Mouse (Mus musculus): ENCODE data around the gene Tmem151b. TPM values are rescaled to one million over a fixed set of nuclear protein-coding genes. Genes with fewer than 3 reads are reported as not detected.
A peak's percentile ranks its signal among the peaks of the same experiment; 100 is the strongest.

Tmem151b gene
- polyA plus RNA-seq, 1 experiment from 2014 or later, result 29.3 TPM

DNA sequence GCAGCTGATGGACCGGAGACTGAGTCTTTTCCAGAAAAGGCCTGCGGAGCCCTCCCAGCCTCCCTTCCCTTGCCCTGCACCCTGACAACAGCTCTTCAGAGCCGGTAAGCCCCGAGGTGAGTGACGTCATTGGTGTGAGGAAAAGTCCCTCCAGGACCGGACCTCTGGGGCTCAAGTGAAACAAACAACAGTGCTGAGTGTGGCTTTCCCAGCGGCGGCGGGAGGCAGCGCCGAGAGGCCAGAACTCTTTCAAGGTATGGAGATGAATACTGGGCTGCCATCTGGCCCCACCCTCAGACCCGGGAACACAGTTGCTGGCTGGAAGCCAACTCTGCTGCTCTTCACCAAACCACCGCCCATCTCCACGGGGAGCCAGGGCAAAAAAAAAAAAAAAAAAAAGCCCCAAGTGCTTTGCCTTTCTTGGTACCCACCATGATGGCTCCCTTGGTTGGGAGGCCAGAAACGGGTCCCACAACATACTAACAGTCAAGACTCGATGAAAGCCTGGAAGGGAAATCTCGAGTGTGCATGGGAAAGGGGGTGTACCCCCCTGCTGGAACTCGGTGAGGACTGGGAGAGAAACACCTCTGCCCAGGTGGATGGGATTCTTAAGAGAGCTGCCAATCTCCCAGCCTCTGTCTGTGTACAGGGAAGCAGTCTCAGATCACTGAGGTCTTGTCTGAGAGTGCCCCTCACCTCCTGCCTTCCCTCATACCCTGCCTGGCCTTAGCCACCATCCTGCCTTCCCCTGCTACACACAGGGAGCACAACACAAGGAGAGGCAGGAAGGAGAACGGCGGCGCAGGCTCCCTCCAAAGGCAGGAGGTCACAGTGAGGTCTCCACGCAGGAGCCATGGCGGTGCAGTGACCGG is 5.2 kb downstream of the Tmem151b start:
- Histone ChIP-seq H3K4me1 (ENCODE audit: control insufficient read depth, insufficient read depth, low read depth, low read length) (peaks cover 27% of the 10 kb centered on the region), H3K9me3 (ENCODE audit: control insufficient read depth, low read length) (no peaks in the 10 kb centered on the region), H3K4me3 (ENCODE audit: low read length) (no peak overlapping the region), H3K9ac (ENCODE audit: low read depth, low read length) (no peak overlapping the region), H3K36me3 (ENCODE audit: control insufficient read depth, insufficient read depth, low read length) (peaks cover 6% of the 10 kb centered on the region; the same call in 1 of the 2 replicates), H3K27ac (ENCODE audit: low read depth, low read length) (no peak overlapping the region; the same call in 1 of the 2 replicates), H3K4me2 (ENCODE audit: low read length) (no peak overlapping the region; the same call in 1 of the 2 replicates), H3K27me3 (replicated peaks; ENCODE audit: control insufficient read depth, insufficient read depth, low read length) (peaks cover 6% of the 10 kb centered on the region; the same call in 1 of the 2 replicates)
- ATAC-seq, result no peak
- 10% methylated on average over 24 of the region's 24 CpGs for WGBS

DNA sequence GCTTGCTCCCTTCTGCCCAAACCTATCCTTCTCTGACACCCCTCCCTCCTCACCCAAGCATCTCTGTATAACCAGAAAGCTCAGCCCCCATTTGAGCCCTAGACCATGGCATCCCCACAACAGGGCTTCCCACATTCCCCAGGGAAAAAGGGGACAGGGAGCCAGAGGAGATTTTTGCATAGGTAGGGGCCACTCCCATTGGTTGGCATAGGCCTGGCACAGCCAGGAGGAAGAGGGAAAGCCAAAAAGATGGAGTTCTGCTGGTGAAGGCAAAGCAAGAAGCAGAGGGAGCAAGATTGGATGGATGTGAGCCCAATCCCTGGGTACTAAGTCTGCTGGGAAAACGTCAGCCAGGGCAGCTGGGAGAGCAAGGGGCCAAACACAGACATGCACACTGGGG is 6.4 kb downstream of the Tmem151b start:
- H3K4me3 ChIP-seq (ENCODE audit: low read length), result no peak overlapping the region
- peaks cover 6% of the 10 kb centered on the region; the same call in 1 of the 2 replicates for H3K27me3 ChIP-seq (replicated peaks; ENCODE audit: control insufficient read depth, insufficient read depth, low read length)
- no peak overlapping the region for H3K27ac ChIP-seq (ENCODE audit: low read depth, low read length)
- H3K36me3 ChIP-seq (ENCODE audit: control insufficient read depth, insufficient read depth, low read length), result peaks cover 6% of the 10 kb centered on the region; the same call in 1 of the 2 replicates
- H3K9me3 ChIP-seq (ENCODE audit: control insufficient read depth, low read length), result no peaks in the 10 kb centered on the region
- WGBS, result 44% methylated on average over 1 of the region's 1 CpGs
- H3K4me2 ChIP-seq (ENCODE audit: low read length), result no peak overlapping the region
- H3K9ac ChIP-seq (ENCODE audit: low read depth, low read length), result no peak overlapping the region
- H3K4me1 ChIP-seq (ENCODE audit: control insufficient read depth, insufficient read depth, low read depth, low read length), result peaks cover 27% of the 10 kb centered on the region
- ATAC-seq, result no peak

DNA sequence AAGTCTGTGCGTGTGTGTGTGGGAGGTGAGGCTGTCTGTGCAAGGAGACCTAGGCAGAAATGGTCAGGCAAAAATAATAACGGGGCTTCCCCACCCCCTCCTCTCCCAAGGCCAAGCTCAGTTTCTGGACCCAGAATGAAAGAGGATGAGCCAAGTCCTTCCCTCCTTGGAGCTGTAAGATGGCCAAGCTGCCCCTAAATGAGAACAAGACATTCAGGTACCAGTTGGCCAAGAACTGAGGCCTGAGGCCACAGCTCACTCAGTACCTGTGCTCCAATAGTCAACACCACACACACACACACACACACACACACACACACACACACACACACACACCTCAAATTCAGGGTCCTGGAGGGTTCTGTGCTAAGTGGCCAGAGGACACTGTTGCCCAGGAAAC is 6.8 kb downstream of the Tmem151b start:
- Histone ChIP-seq H3K27me3 (replicated peaks; ENCODE audit: control insufficient read depth, insufficient read depth, low read length) (peaks cover 6% of the 10 kb centered on the region; the same call in 1 of the 2 replicates), H3K36me3 (ENCODE audit: control insufficient read depth, insufficient read depth, low read length) (peaks cover 6% of the 10 kb centered on the region; the same call in 1 of the 2 replicates), H3K9ac (ENCODE audit: low read depth, low read length) (no peak overlapping the region), H3K4me3 (ENCODE audit: low read length) (no peak overlapping the region), H3K9me3 (ENCODE audit: control insufficient read depth, low read length) (no peaks in the 10 kb centered on the region), H3K4me1 (ENCODE audit: control insufficient read depth, insufficient read depth, low read depth, low read length) (peaks cover 23% of the 10 kb centered on the region), H3K4me2 (ENCODE audit: low read length) (no peak overlapping the region), H3K27ac (ENCODE audit: low read depth, low read length) (no peak overlapping the region)
- no peak for ATAC-seq
- WGBS, result 73% methylated on average over 2 of the region's 2 CpGs

DNA sequence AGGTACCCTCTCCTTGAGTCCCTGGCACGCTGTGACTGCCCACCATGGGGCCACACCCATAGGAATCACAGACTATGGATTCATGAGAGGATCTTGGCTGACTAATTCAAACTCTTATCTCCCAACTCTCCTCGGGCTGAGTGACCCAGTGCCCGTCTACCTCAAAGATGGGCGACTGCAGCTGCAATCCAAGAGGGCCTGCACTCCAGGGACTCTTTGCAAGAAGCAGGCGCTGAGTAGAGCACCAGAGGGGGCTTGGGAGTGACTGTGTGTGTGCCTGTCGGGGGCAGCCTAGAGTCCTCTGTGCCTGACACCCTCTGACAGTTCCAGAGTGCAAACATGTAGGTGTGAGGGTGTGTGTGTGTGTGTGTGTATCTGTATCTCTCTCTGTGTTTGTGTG is 7.3 kb downstream of the Tmem151b start:
- ATAC-seq, result no peak
- Histone ChIP-seq H3K4me1 (ENCODE audit: control insufficient read depth, insufficient read depth, low read depth, low read length) (peaks cover 20% of the 10 kb centered on the region), H3K4me3 (ENCODE audit: low read length) (no peak overlapping the region), H3K27me3 (replicated peaks; ENCODE audit: control insufficient read depth, insufficient read depth, low read length) (peaks cover 6% of the 10 kb centered on the region; the same call in 1 of the 2 replicates), H3K4me2 (ENCODE audit: low read length) (no peak overlapping the region), H3K36me3 (ENCODE audit: control insufficient read depth, insufficient read depth, low read length) (peaks cover 6% of the 10 kb centered on the region; the same call in 1 of the 2 replicates), H3K9me3 (ENCODE audit: control insufficient read depth, low read length) (no peaks in the 10 kb centered on the region), H3K9ac (ENCODE audit: low read depth, low read length) (no peak overlapping the region), H3K27ac (ENCODE audit: low read depth, low read length) (no peak overlapping the region)
- 37% methylated on average over 6 of the region's 6 CpGs for WGBS

DNA sequence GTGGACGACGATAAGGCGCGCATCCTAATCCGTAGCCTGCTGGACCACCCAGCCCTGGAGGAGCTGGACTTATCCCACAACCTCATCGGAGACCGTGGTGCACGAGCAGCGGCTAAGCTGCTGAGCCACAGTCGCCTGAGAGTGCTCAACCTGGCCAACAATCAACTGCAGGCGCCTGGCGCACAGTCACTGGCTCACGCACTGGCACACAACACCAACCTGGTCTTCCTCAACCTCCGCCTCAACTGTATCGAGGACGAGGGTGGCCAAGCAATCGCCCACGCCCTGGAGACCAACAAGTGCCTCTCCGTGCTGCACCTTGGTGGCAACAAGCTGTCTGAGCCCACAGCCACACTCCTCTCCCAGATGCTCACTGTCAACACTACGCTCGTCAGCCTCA is 9.8 kb downstream of the Tmem151b start:
- Histone ChIP-seq H3K4me3 (ENCODE audit: low read length) (no peak overlapping the region), H3K4me1 (ENCODE audit: control insufficient read depth, insufficient read depth, low read depth, low read length) (peaks cover 8% of the 10 kb centered on the region), H3K9me3 (ENCODE audit: control insufficient read depth, low read length) (no peaks in the 10 kb centered on the region), H3K4me2 (ENCODE audit: low read length) (no peak overlapping the region), H3K27me3 (replicated peaks; ENCODE audit: control insufficient read depth, insufficient read depth, low read length) (peaks cover 9% of the 10 kb centered on the region), H3K36me3 (ENCODE audit: control insufficient read depth, insufficient read depth, low read length) (no peaks in the 10 kb centered on the region), H3K9ac (ENCODE audit: low read depth, low read length) (no peak overlapping the region), H3K27ac (ENCODE audit: low read depth, low read length) (no peak overlapping the region)
- WGBS, result 82% methylated on average over 21 of the region's 21 CpGs
- ATAC-seq, result no peak

DNA sequence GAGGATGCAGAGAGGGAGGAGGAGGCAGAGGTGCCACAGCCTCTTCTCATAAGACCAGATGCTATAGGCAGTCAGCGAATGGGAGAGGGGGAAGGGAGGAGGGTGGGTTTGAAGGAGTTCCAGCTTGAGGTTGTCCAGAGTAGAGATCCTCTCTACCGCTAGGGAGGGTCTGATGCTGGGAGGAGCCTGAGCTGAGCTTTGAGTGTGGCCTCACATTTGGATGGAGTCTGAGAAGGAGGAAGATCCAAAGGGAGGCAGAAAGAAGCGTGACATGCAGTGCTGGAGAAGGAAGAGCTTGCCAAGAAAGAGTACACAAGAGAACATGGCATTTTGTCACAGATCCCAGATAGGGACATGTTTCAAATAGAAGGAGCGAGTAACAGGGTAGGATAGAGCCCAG is 11.1 kb downstream of the Tmem151b start:
- no peak overlapping the region for H3K27ac ChIP-seq (ENCODE audit: low read depth, low read length)
- H3K27me3 ChIP-seq (replicated peaks; ENCODE audit: control insufficient read depth, insufficient read depth, low read length), result peaks cover 9% of the 10 kb centered on the region
- H3K4me3 ChIP-seq (ENCODE audit: low read length), result no peak overlapping the region
- no peak for ATAC-seq
- peaks cover 4% of the 10 kb centered on the region; the same call in 1 of the 2 replicates for H3K4me1 ChIP-seq (ENCODE audit: control insufficient read depth, insufficient read depth, low read depth, low read length)
- 64% methylated on average over 4 of the region's 4 CpGs for WGBS
- H3K4me2 ChIP-seq (ENCODE audit: low read length), result no peak overlapping the region
- no peaks in the 10 kb centered on the region for H3K9me3 ChIP-seq (ENCODE audit: control insufficient read depth, low read length)
- H3K36me3 ChIP-seq (ENCODE audit: control insufficient read depth, insufficient read depth, low read length), result no peaks in the 10 kb centered on the region
- no peak overlapping the region for H3K9ac ChIP-seq (ENCODE audit: low read depth, low read length)

DNA sequence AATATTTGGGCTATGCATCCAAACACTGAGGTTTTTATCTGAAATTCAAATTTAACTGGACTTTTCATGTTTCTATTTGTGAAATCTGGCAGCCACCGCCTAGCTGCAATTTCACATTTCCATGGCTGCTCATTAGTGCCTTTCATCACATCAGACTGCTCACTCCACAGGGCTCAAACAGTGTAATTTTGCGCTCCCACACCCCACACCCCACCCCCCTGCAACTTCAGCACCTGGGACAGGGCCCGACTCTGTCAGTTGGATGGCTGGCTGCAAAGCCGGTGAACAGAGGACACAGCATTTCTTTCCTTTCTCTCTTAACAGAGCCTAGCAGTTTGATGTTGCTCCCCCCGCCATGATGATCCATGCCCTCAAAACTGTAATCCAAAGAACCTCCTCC is 13.2 kb downstream of the Tmem151b start:
- no peak overlapping the region for H3K9ac ChIP-seq (ENCODE audit: low read depth, low read length)
- no peaks in the 10 kb centered on the region for H3K36me3 ChIP-seq (ENCODE audit: control insufficient read depth, insufficient read depth, low read length)
- no peak overlapping the region for H3K4me3 ChIP-seq (ENCODE audit: low read length)
- no peak for ATAC-seq
- no peaks in the 10 kb centered on the region for H3K4me1 ChIP-seq (ENCODE audit: control insufficient read depth, insufficient read depth, low read depth, low read length)
- WGBS, result 15% methylated on average over 5 of the region's 5 CpGs
- H3K27ac ChIP-seq (ENCODE audit: low read depth, low read length), result no peak overlapping the region
- peaks cover 9% of the 10 kb centered on the region for H3K27me3 ChIP-seq (replicated peaks; ENCODE audit: control insufficient read depth, insufficient read depth, low read length)
- no peaks in the 10 kb centered on the region for H3K9me3 ChIP-seq (ENCODE audit: control insufficient read depth, low read length)
- no peak overlapping the region for H3K4me2 ChIP-seq (ENCODE audit: low read length)

DNA sequence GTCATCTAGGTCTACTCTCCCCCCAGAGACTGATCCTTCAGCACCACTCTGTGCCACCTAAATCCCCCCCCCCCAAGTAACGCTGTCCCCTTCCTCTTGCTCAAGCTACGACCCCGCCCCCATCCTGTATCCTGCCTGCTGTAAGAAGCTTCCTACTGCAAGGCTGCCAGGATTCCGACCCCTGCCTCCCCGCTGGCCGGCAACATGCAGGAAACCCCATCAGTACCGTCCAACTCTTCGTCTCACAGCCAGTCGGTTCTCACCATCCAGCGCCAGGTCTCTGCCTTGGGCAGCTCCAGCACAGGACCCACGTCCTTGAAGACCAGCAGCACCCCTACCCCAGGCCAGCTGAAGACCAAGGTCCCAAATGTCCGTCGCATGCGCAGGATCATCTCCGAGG is 16.6 kb downstream of the Tmem151b start:
- Histone ChIP-seq H3K4me1 (ENCODE audit: control insufficient read depth, insufficient read depth, low read depth, low read length) (no peaks in the 10 kb centered on the region), H3K27ac (ENCODE audit: low read depth, low read length) (no peak overlapping the region), H3K9me3 (ENCODE audit: control insufficient read depth, low read length) (no peaks in the 10 kb centered on the region), H3K4me2 (ENCODE audit: low read length) (no peak overlapping the region), H3K27me3 (replicated peaks; ENCODE audit: control insufficient read depth, insufficient read depth, low read length) (peaks cover 11% of the 10 kb centered on the region), H3K4me3 (ENCODE audit: low read length) (no peak overlapping the region), H3K9ac (ENCODE audit: low read depth, low read length) (no peak overlapping the region), H3K36me3 (ENCODE audit: control insufficient read depth, insufficient read depth, low read length) (no peaks in the 10 kb centered on the region)
- no peak for ATAC-seq
- WGBS, result 55% methylated on average over 15 of the region's 15 CpGs

DNA sequence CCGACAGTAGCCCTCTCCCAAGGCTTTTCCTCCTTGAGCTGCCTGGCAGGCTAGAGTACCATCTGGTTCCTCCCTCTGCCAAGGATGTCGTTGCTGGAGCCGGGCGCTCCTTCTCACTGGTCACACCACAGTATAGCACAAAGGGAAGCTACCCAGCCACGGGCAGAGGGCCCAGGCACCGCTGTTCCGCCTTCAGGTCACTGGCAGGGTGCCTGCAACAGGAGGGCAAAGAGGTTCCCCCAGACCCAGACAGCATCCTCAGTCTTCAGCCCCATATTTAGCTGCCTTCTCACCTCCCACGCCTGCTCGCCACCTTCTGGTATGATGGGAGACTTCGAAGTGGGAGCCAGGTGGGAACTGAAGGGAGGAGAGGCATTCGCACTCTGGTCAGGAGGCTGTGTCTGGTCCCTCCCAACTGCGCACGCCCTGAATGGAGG is 19.1 kb downstream of the Tmem151b start:
- H3K9me3 ChIP-seq (ENCODE audit: control insufficient read depth, low read length), result no peaks in the 10 kb centered on the region
- H3K27me3 ChIP-seq (replicated peaks; ENCODE audit: control insufficient read depth, insufficient read depth, low read length), result peaks cover 8% of the 10 kb centered on the region
- peak; percentile 82 for ATAC-seq
- H3K36me3 ChIP-seq (ENCODE audit: control insufficient read depth, insufficient read depth, low read length), result no peaks in the 10 kb centered on the region
- 27% methylated on average over 13 of the region's 13 CpGs for WGBS
- H3K9ac ChIP-seq (ENCODE audit: low read depth, low read length), result no peak overlapping the region
- H3K27ac ChIP-seq (ENCODE audit: low read depth, low read length), result peak overlapping the region; percentile 29; the same call in 1 of the 2 replicates
- no peak overlapping the region for H3K4me2 ChIP-seq (ENCODE audit: low read length)
- H3K4me3 ChIP-seq (ENCODE audit: low read length), result no peak overlapping the region
- H3K4me1 ChIP-seq (ENCODE audit: control insufficient read depth, insufficient read depth, low read depth, low read length), result peaks cover 2% of the 10 kb centered on the region; the same call in 1 of the 2 replicates

All from hindbrain, embryonic 16.5 days (tissue).